Mouse (Mus musculus) megakaryocyte, embryonic 14.5 days (primary cell): ENCODE measurements around the gene Jak1. TPM values are rescaled to one million over a fixed set of nuclear protein-coding genes. Genes with fewer than 3 reads are reported as not detected.

Experiments
- H3K27me3 ChIP-seq: replicated peaks from 2 replicates; pipeline ENCODE3; 2012; ENCODE audit warnings: inconsistent platforms
- H3K36me3 ChIP-seq: replicated peaks from 2 replicates; pipeline ENCODE3; 2012; ENCODE audit warnings: low read length, inconsistent platforms, mixed read lengths
- H3K4me1 ChIP-seq: 2 replicates; pipeline ENCODE4 v1.6.1; 2012; ENCODE audit warnings: inconsistent platforms
- H3K4me3 ChIP-seq: replicated peaks from 2 replicates; pipeline ENCODE3; 2012; ENCODE audit warnings: moderate library complexity, mild to moderate bottlenecking, inconsistent platforms
- H3K9me3 ChIP-seq: 2 replicates; pipeline ENCODE4 v1.6.1; 2012; ENCODE audit warnings: inconsistent platforms
- FLI1 ChIP-seq: IDR thresholded peaks from 2 replicates; pipeline ENCODE4 v1.6.1; 2012; ENCODE audit warnings: low read length, inconsistent platforms, mixed read lengths
- GATA1 ChIP-seq: IDR thresholded peaks from 3 replicates; pipeline ENCODE4 v1.6.1; 2012; ENCODE audit warnings: mixed read lengths, low read length, inconsistent platforms, borderline replicate concordance
- polyA plus RNA-seq: library from polyadenylated mRNA; stranded (reverse); fragments of >175 nt; gene quantifications from 2 replicates; pipeline ENCODE4 v1.2.3, GENCODE M21; 2012; ENCODE audit warnings: low replicate concordance; ENCODE audit not compliant: insufficient read depth

Gene Jak1
- polyA plus RNA-seq, 1 experiment: 60.1 TPM

DNA sequence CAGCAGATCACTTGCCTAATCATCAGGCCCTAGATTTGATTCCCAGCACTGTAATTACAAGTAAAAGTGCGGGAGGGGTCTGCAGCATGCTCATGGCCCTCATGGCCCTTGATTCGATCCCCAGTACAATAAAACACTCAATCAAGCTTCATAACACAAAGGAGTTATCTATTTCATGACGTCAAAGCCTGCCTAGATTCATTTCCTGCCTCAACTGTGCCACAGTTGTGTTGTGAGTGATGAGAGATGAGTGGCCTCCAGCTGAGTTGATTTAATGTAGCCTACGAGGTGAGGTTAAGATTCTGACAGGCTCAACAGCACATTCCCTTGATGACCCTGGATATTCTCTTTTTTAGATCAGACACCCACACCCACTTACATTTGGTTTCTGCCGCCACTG is 86.0 kb downstream of the Jak1 start:
- no peaks in the 10 kb centered on the region for H3K27me3 ChIP-seq
- peaks cover 99% of the 10 kb centered on the region for H3K36me3 ChIP-seq
- no peak overlapping the region for H3K4me3 ChIP-seq
- H3K4me1 ChIP-seq: peaks cover 87% of the 10 kb centered on the region
- H3K9me3 ChIP-seq: no peaks in the 10 kb centered on the region
- TF ChIP-seq FLI1 (no peak), GATA1 (no peak)

DNA sequence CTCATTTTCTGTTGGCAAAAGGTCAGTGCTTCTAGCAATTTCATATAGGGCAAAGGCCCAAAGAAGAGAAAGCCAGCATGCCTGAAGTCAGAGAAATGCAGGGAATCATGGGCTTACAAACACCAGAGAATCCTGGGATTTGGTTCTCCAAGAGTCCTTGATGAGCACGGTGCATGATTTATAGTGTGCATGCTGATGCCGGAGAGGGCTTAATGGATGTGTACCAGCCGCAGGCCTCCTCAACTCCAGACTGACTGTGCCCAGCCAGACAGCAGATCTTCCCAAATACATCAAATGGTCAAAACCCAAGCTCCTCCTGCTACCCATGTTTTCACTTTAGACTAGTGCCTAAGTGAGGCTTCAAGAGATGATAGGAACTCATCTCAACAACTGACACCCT is 87.3 kb downstream of the Jak1 start:
- peaks cover 99% of the 10 kb centered on the region for H3K36me3 ChIP-seq
- H3K4me3 ChIP-seq: no peak overlapping the region
- peaks cover 87% of the 10 kb centered on the region for H3K4me1 ChIP-seq
- TF ChIP-seq GATA1 (no peak), FLI1 (no peak)
- no peaks in the 10 kb centered on the region for H3K9me3 ChIP-seq
- H3K27me3 ChIP-seq: no peaks in the 10 kb centered on the region

DNA sequence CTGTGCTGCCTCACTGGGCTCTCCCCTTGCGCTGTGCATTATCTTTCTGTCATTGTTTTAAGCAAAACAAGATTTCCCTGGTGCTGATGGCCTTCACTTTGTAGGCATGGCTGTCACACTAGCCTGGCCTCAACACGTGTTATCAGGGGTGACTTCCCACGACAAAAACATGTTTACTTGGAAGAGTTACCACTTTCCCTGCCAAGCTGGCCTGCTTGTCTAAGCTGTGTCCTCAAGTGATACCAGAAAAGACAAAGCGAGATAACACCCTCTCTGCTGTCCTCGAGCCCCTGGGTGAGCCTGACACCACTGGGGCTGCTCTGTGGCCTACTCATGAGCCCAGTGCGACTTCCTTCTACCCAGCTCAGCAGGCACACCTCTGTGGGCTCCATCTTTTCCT is 89.0 kb downstream of the Jak1 start:
- TF ChIP-seq GATA1 (no peak), FLI1 (no peak)
- H3K9me3 ChIP-seq: no peaks in the 10 kb centered on the region

DNA sequence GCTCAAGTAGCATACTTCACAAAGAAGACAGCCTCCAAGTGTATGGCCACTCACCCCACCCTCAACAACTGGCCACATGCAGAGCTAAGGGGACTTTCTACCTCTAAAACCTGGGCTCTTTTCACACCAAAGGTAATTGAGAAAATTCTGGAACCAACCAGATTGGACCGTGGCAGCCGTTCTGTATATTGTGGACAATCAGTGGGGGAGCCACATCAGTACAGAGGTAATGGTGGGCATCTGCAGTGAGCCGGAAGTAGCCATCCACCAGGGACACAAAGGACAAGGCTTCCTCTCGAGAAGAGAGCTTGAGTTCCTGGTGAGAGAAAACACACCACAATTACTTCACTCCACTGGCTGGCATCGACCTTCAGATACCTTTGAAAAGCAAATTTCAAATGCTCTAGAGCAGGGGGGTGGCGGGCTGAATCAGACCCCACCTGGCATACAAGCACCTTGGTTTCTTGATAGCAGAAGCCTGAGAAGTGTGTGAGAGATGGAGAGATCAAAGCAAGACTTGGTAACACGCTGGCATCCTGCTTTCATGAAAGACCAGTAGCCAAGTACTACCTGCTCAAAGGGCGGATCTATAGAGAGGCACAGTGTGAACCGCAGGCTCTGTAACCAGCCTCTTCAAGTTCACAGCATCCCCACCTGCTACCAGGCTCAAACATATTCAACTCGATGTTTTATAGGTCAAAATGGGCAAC is 90.0 kb downstream of the Jak1 start:
- H3K36me3 ChIP-seq: peaks cover 97% of the 10 kb centered on the region
- no peaks in the 10 kb centered on the region for H3K27me3 ChIP-seq
- no peak for TF ChIP-seq GATA1
- H3K9me3 ChIP-seq: no peaks in the 10 kb centered on the region
- no peak overlapping the region for H3K4me3 ChIP-seq
- peaks cover 70% of the 10 kb centered on the region for H3K4me1 ChIP-seq

More for the DNA sequence above, 89.0 kb downstream of the Jak1 start:
- peaks cover 97% of the 10 kb centered on the region for H3K36me3 ChIP-seq
- H3K27me3 ChIP-seq: no peaks in the 10 kb centered on the region
- peak overlapping the region; percentile 21 for H3K4me3 ChIP-seq
- H3K4me1 ChIP-seq: peaks cover 75% of the 10 kb centered on the region

GRCm38 (mm10) chr4:101172738-101173137 is 92.3 kb downstream of the Jak1 start:
- Histone ChIP-seq H3K36me3 (peaks cover 97% of the 10 kb centered on the region), H3K27me3 (no peaks in the 10 kb centered on the region), H3K9me3 (no peaks in the 10 kb centered on the region), H3K4me3 (no peak overlapping the region), H3K4me1 (peaks cover 76% of the 10 kb centered on the region)
- no peak for TF ChIP-seq FLI1
- no peak for TF ChIP-seq GATA1

DNA sequence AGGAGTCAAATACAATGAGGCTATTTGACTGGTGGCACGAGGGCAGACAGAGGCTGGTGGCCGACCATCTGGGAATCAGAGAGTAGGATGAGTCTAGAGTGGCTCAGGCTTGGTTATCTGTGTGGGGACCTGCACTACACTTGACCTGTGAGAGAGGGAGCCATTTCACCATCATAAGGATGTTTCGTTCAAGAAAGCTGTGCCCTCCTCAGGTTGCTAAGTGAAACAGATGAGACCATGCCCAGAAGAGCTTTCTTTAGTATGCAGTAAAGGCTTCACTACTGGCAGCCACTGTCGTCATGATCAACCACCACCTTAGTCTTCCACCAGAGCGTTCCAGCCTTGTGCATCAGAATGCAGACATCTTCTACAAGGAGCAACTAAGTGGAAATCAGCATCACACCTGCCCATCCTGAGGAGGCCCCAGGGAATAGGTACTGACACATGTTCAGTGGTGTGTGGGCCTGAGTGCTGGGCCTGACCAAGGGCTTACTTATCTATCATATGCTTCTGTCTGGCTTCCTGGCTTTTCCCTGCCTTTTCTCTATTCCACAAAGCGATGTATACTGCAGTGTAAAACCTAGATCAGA is 96.8 kb downstream of the Jak1 start:
- no peak for TF ChIP-seq GATA1
- TF ChIP-seq FLI1: no peak
- H3K27me3 ChIP-seq: no peaks in the 10 kb centered on the region
- no peaks in the 10 kb centered on the region for H3K9me3 ChIP-seq
- peaks cover 97% of the 10 kb centered on the region for H3K36me3 ChIP-seq
- H3K4me1 ChIP-seq: peaks cover 57% of the 10 kb centered on the region
- H3K4me3 ChIP-seq: no peak overlapping the region

DNA sequence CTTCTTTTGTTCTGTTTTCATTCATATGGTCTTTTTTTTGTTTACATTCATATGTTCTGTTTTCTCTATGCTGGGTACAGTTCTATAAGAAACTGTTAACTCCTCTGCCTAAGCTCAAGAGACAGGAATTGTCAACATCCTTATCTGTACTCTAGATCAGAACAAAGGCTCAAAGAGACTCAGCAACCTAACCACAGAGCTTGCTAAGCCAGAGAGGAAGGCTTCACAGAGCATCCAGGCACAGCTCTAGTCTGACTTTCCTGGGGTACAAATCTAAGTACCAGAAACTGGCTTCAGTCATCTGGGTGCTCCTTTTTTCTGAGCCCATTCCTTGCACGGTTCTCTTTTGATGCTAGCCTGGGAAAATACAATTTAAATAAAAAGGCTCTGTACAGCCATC is 97.3 kb downstream of the Jak1 start:
- H3K4me3 ChIP-seq: no peak overlapping the region
- peaks cover 97% of the 10 kb centered on the region for H3K36me3 ChIP-seq
- peaks cover 57% of the 10 kb centered on the region for H3K4me1 ChIP-seq
- no peak for TF ChIP-seq FLI1
- H3K27me3 ChIP-seq: no peaks in the 10 kb centered on the region
- H3K9me3 ChIP-seq: no peaks in the 10 kb centered on the region

GRCm38 (mm10) chr4:101165776-101166175 is 99.3 kb downstream of the Jak1 start:
- Histone ChIP-seq H3K9me3 (no peaks in the 10 kb centered on the region), H3K4me3 (no peak overlapping the region), H3K27me3 (no peaks in the 10 kb centered on the region), H3K4me1 (peaks cover 69% of the 10 kb centered on the region), H3K36me3 (peaks cover 100% of the 10 kb centered on the region)
- TF ChIP-seq FLI1 (no peak), GATA1 (no peak)

- H3K36me3 ChIP-seq: peaks cover 100% of the 10 kb centered on the region
- H3K4me1 ChIP-seq: peaks cover 70% of the 10 kb centered on the region
- no peak overlapping the region for H3K4me3 ChIP-seq
- TF ChIP-seq GATA1: no peak
- TF ChIP-seq FLI1: no peak
- no peaks in the 10 kb centered on the region for H3K27me3 ChIP-seq
- H3K9me3 ChIP-seq: no peaks in the 10 kb centered on the region
Observed at GRCm38 (mm10) chr4:101164673-101165072, 100.4 kb downstream of the Jak1 start.

DNA sequence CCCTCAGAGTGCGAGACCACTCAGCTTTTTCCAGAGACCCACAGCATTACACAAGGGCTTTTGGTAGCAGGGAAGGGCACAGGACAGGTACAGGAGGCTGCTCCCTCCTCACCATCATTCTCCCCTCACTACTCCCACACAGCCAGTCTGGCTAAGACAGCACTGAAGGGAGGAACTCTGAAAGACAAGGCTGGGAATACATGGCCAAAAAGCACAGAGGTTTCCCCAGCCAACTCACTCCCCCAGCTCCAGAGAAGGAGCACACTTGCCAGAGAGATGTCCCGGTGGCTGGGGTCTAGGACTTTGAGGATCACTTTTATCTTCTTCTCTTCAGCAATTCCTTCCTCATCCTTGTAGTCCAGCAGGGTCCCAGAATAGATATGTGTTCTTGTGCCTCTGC is 100.9 kb downstream of the Jak1 start:
- H3K4me1 ChIP-seq: peaks cover 69% of the 10 kb centered on the region
- H3K9me3 ChIP-seq: no peaks in the 10 kb centered on the region
- no peak overlapping the region for H3K4me3 ChIP-seq
- TF ChIP-seq FLI1 (no peak), GATA1 (no peak)
- H3K36me3 ChIP-seq: peaks cover 100% of the 10 kb centered on the region
- H3K27me3 ChIP-seq: no peaks in the 10 kb centered on the region
